ENCODE assay signal across 10 mouse cellular contexts in genomic region chr7:66246716-66247235, GRCm38 (mm10).
DNase-seq lines count a peak whose midpoint lies in the region; ATAC-seq lines count a peak whose summit lies in the region.
"Had no signal": no experiment of that assay in that cellular context is flagged by ENCODE, and none has a peak within 500 bp of the region (broad histone marks: within the 10 kb centered on the region; RNA-seq: fewer than 3 reads in every experiment).

No protein-coding gene starts in this region.

- H3K9me3 ChIP-seq in hindbrain, embryonic 11.5 days (ENCODE audit: control insufficient read depth, low read length), result no peaks in the 10 kb centered on the region
- H3K9me3 ChIP-seq: embryonic facial prominence, embryonic 13.5 days had no signal

- peak; percentile 7 for DNase-seq in thymus, postnatal 4 days
- no peak for DNase-seq in thymus, postnatal 14 days
- peak; percentile 16 for DNase-seq in hindbrain, embryonic 11.5 days (ENCODE audit: low spot score)
- peak; percentile 66 to 70 for DNase-seq in kidney, postnatal 36 days
- no peak for DNase-seq in cerebellum, adult 9-11 months
- DNase-seq in gastrocnemius, postnatal 14 days, result no peak
- DNase-seq: gastrocnemius, postnatal 10 days; heart, postnatal 36 days had no signal

- peak; percentile 25; the same call in 1 of the 2 replicates for ATAC-seq in hindbrain, embryonic 11.5 days (ENCODE audit: low FRiP score)
- ATAC-seq in megakaryocyte-erythroid progenitor cell, adult 5-6 weeks (replicated peaks; ENCODE audit: low FRiP score, low TSS enrichment, poor library complexity, severe bottlenecking), result no peak

- H3K27ac ChIP-seq in hindbrain, embryonic 11.5 days (ENCODE audit: low read depth, low read length), result peak overlapping the region; percentile 49
- H3K27ac ChIP-seq: embryonic facial prominence, embryonic 13.5 days had no signal

- 41% methylated on average over 11 of the region's 11 CpGs for WGBS in hindbrain, embryonic 11.5 days

- no peak overlapping the region for H3K4me2 ChIP-seq in hindbrain, embryonic 11.5 days (replicated peaks; ENCODE audit: low read depth, low read length)
- H3K4me2 ChIP-seq: embryonic facial prominence, embryonic 13.5 days had no signal

- no peaks in the 10 kb centered on the region for H3K36me3 ChIP-seq in hindbrain, embryonic 11.5 days (ENCODE audit: control insufficient read depth, insufficient read depth, low read length)
- H3K36me3 ChIP-seq: embryonic facial prominence, embryonic 13.5 days had no signal

- peaks cover 9% of the 10 kb centered on the region for H3K4me1 ChIP-seq in hindbrain, embryonic 11.5 days (replicated peaks; ENCODE audit: control insufficient read depth, insufficient read depth, low read length)

- H3K4me3 ChIP-seq in hindbrain, embryonic 11.5 days (ENCODE audit: low read depth, low read length), result no peak overlapping the region
- H3K4me3 ChIP-seq: embryonic facial prominence, embryonic 13.5 days had no signal

- intact Hi-C loops in gastrocnemius, postnatal 14 days (cut with DNase I; ENCODE audit: low total_unique reads), result no loop called here

- no peaks in the 10 kb centered on the region for H3K27me3 ChIP-seq in hindbrain, embryonic 11.5 days (ENCODE audit: control insufficient read depth, insufficient read depth, low read length)
- H3K27me3 ChIP-seq: embryonic facial prominence, embryonic 13.5 days had no signal

- no peak overlapping the region for H3K9ac ChIP-seq in hindbrain, embryonic 11.5 days (ENCODE audit: low read depth, low read length)
- H3K9ac ChIP-seq: embryonic facial prominence, embryonic 13.5 days had no signal

Comparison
In these comparisons a context has a peak if more than half of its experiments do, and no peak if none do; other contexts are left out.
1. DNase-seq: peak in thymus, postnatal 4 days (single experiment), hindbrain, embryonic 11.5 days (single experiment) and kidney, postnatal 36 days (2 of 2); none in thymus, postnatal 14 days (single experiment), cerebellum, adult 9-11 months (single experiment) and gastrocnemius, postnatal 14 days (single experiment).